Mouse (Mus musculus) MEL (cell line): ENCODE measurements around the gene Rbfox3.

Experiments
- CHD2 ChIP-seq: IDR thresholded peaks from 2 replicates; pipeline ENCODE4 v1.6.1; 2011; ENCODE audit warnings: low read length, improper control_type of control experiment
- CTCF ChIP-seq, 3 experiments: IDR thresholded peaks in 2 of 3; conservative IDR thresholded peaks in 1 of 3; 2 replicates each; pipeline ENCODE4 v1.5.1; 2011 to 2012; ENCODE audit warnings: low read length in 3 of 3, low read depth in 2 of 3, mild to moderate bottlenecking in 2 of 3, improper control_type of control experiment in 1 of 3, inconsistent platforms in 1 of 3, mixed read lengths in 1 of 3, moderate library complexity in 1 of 3; ENCODE audit not compliant: control insufficient read depth in 1 of 3, insufficient read depth in 1 of 3, poor library complexity in 1 of 3, severe bottlenecking in 1 of 3
- E2F4 ChIP-seq: IDR thresholded peaks from 2 replicates; pipeline ENCODE4 v1.6.1; 2011; ENCODE audit warnings: low read depth, low read length, improper control_type of control experiment, borderline replicate concordance
- HCFC1 ChIP-seq: IDR thresholded peaks from 2 replicates; pipeline ENCODE4 v1.6.1; 2012; ENCODE audit warnings: low read depth, mild to moderate bottlenecking, inconsistent platforms, low read length, improper control_type of control experiment, moderate library complexity
- MXI1 ChIP-seq: IDR thresholded peaks from 2 replicates; pipeline ENCODE4 v1.6.1; 2011; ENCODE audit warnings: mild to moderate bottlenecking, low read depth, low read length, improper control_type of control experiment
- POLR2A ChIP-seq, 2 experiments: IDR thresholded peaks; 2 replicates each; pipeline ENCODE4 v1.6.1; 2011 to 2012; ENCODE audit warnings: low read length in 2 of 2, mild to moderate bottlenecking in 2 of 2, control low read depth in 1 of 2, improper control_type of control experiment in 1 of 2, low read depth in 1 of 2, moderate library complexity in 1 of 2; ENCODE audit not compliant: control insufficient read depth in 1 of 2, insufficient read depth in 1 of 2, poor library complexity in 1 of 2
- RAD21 ChIP-seq: IDR thresholded peaks from 2 replicates; pipeline ENCODE4 v1.6.1; 2011; ENCODE audit warnings: mild to moderate bottlenecking, low read depth, low read length, improper control_type of control experiment
- SIN3A ChIP-seq: IDR thresholded peaks from 2 replicates; pipeline ENCODE4 v1.6.1; 2012; ENCODE audit warnings: low read length, improper control_type of control experiment, inconsistent platforms

GRCm38 (mm10) chr11:118459536-118459935, 451.9 kb downstream of the Rbfox3 start:
- no peak for TF ChIP-seq CHD2
- TF ChIP-seq CTCF (IDR thresholded peaks at IDR 0.05 in 2 of 3, conservative IDR thresholded peaks at IDR 0.05 in 1 of 3; ENCODE audit: control insufficient read depth in 1 of 3, insufficient read depth in 1 of 3, low read depth in 2 of 3, low read length in 3 of 3, poor library complexity in 1 of 3, severe bottlenecking in 1 of 3): no peak
- TF ChIP-seq POLR2A (IDR thresholded peaks at IDR 0.05; ENCODE audit: control insufficient read depth in 1 of 2, insufficient read depth in 1 of 2, low read depth in 1 of 2, low read length in 2 of 2, poor library complexity in 1 of 2): no peak
- no peak for TF ChIP-seq E2F4
- TF ChIP-seq RAD21: no peak
- no peak for TF ChIP-seq HCFC1
- TF ChIP-seq SIN3A: no peak
- no peak for TF ChIP-seq MXI1
